Mouse (Mus musculus) heart, embryonic 11.5 days (tissue): ENCODE measurements around the gene Patj. TPM values are rescaled to one million over a fixed set of nuclear protein-coding genes. Genes with fewer than 3 reads are reported as not detected.
A peak's percentile ranks its signal among the peaks of the same experiment; 100 is the strongest.
"Not testable (repeated sequence)": the region's sequence is repeated elsewhere in the genome, so short reads cannot be mapped to it uniquely, and the experiment has no call there.

ENCODE experiments used
- ATAC-seq: fragments of 200-750 bp; cut with Nextera tagmentation; replicated peaks from 2 replicates; pipeline ENCODE4 v1.8.0; 2017; ENCODE audit warnings: moderate library complexity; ENCODE audit not compliant: insufficient number of reproducible peaks, low FRiP score, low TSS enrichment
- H3K27ac ChIP-seq: fragments of 300-500 bp; sonication (generic); 2 replicates; pipeline ENCODE4 v1.5.1; 2014; ENCODE audit warnings: mild to moderate bottlenecking, low read depth, low read length
- H3K27me3 ChIP-seq: fragments of 300-500 bp; sonication (generic); 2 replicates; pipeline ENCODE4 v1.6.1; 2014; ENCODE audit warnings: mild to moderate bottlenecking, low read length, mixed read lengths; ENCODE audit not compliant: control insufficient read depth, insufficient read depth
- H3K36me3 ChIP-seq: fragments of 300-500 bp; sonication (generic); 2 replicates; pipeline ENCODE4 v1.6.1; 2014; ENCODE audit warnings: mild to moderate bottlenecking, low read length, moderate library complexity, mixed read lengths; ENCODE audit not compliant: control insufficient read depth, insufficient read depth
- H3K4me1 ChIP-seq: fragments of 300-500 bp; sonication (generic); 2 replicates; pipeline ENCODE4 v1.6.1; 2014; ENCODE audit warnings: low read length; ENCODE audit not compliant: control insufficient read depth, insufficient read depth
- H3K4me2 ChIP-seq: fragments of 300-500 bp; sonication (generic); 2 replicates; pipeline ENCODE4 v1.6.1; 2014; ENCODE audit warnings: mild to moderate bottlenecking, moderate library complexity
- H3K4me3 ChIP-seq: fragments of 300-500 bp; sonication (generic); 2 replicates; pipeline ENCODE4 v1.5.1; 2014; ENCODE audit warnings: low read depth, low read length
- H3K9ac ChIP-seq: fragments of 300-500 bp; sonication (generic); 2 replicates; pipeline ENCODE4 v1.6.1; 2014; ENCODE audit warnings: mild to moderate bottlenecking, low read depth, low read length, moderate library complexity
- H3K9me3 ChIP-seq: fragments of 300-500 bp; sonication (generic); replicated peaks from 2 replicates; pipeline ENCODE4 v1.6.1; 2016; ENCODE audit warnings: low read length; ENCODE audit not compliant: control insufficient read depth
- WGBS: fragments of 180-500 bp; shearing (Covaris S2); extraction: QIAGEN DNeasy Blood & Tissue Kit; methylation state at CpG from one replicate; pipeline ENCODE4 v1.1.7; 2014; ENCODE audit not compliant: insufficient replicate concordance; 5-methylcytosine and 5-hydroxymethylcytosine counted together
- polyA plus RNA-seq: library from polyadenylated mRNA; unstranded; fragments of >200 nt; fragmentation: Nextera tagmentation; extraction: Ambion mirVana; gene quantifications from 2 replicates; pipeline ENCODE4 v1.2.1, GENCODE M21; 2014

Gene Patj
- polyA plus RNA-seq, 1 experiment from 2014 or later, result 9.1 TPM

- WGBS, result 21% methylated on average over 6 of the region's 6 CpGs
- ATAC-seq, result 0 out of 2 replicates have a peak, but pooled peaks have one; percentile 42
- Histone ChIP-seq H3K4me3 (no peak overlapping the region), H3K27ac (peak overlapping the region; percentile 74), H3K4me1 (peaks cover 6% of the 10 kb centered on the region; the same call in 1 of the 2 replicates), H3K4me2 (no peak overlapping the region), H3K36me3 (no peaks in the 10 kb centered on the region), H3K27me3 (no peaks in the 10 kb centered on the region), H3K9me3 (no peaks in the 10 kb centered on the region), H3K9ac (no peak overlapping the region)
Measured at GRCm38 (mm10) chr4:98400926-98401583, 5.5 kb downstream of the Patj start.

- 61% methylated on average over 2 of the region's 2 CpGs for WGBS
- Histone ChIP-seq H3K36me3 (no peaks in the 10 kb centered on the region), H3K4me1 (peaks cover 6% of the 10 kb centered on the region; the same call in 1 of the 2 replicates), H3K9ac (no peak overlapping the region), H3K9me3 (no peaks in the 10 kb centered on the region), H3K27ac (no peak overlapping the region), H3K4me3 (no peak overlapping the region), H3K27me3 (no peaks in the 10 kb centered on the region), H3K4me2 (no peak overlapping the region)
- no peak for ATAC-seq
Measured at GRCm38 (mm10) chr4:98401584-98401962, 6.0 kb downstream of the Patj start.

- H3K4me3 ChIP-seq, result no peak overlapping the region
- H3K9ac ChIP-seq, result no peak overlapping the region
- no peak overlapping the region for H3K4me2 ChIP-seq
- H3K4me1 ChIP-seq, result peaks cover 6% of the 10 kb centered on the region; the same call in 1 of the 2 replicates
- H3K27me3 ChIP-seq, result no peaks in the 10 kb centered on the region
- H3K27ac ChIP-seq, result no peak overlapping the region
- no peaks in the 10 kb centered on the region for H3K9me3 ChIP-seq
- 64% methylated on average over 4 of the region's 4 CpGs for whole genome bisulfite sequencing
- H3K36me3 ChIP-seq, result no peaks in the 10 kb centered on the region
- ATAC-seq, result no peak
Measured at GRCm38 (mm10) chr4:98403492-98403891, 7.9 kb downstream of the Patj start.

GRCm38 (mm10) chr4:98404412-98404811, 8.8 kb downstream of the Patj start:
- H3K4me3 ChIP-seq, result no peak overlapping the region
- WGBS, result 82% methylated on average over 6 of the region's 6 CpGs
- H3K36me3 ChIP-seq, result no peaks in the 10 kb centered on the region
- peaks cover 6% of the 10 kb centered on the region; the same call in 1 of the 2 replicates for H3K4me1 ChIP-seq
- H3K9ac ChIP-seq, result no peak overlapping the region
- no peaks in the 10 kb centered on the region for H3K9me3 ChIP-seq
- no peaks in the 10 kb centered on the region for H3K27me3 ChIP-seq
- no peak for ATAC-seq
- H3K27ac ChIP-seq, result no peak overlapping the region
- H3K4me2 ChIP-seq, result no peak overlapping the region

GRCm38 (mm10) chr4:98408455-98408854, 12.9 kb downstream of the Patj start:
- H3K36me3 ChIP-seq, result no peaks in the 10 kb centered on the region; the same call in 1 of the 2 replicates
- WGBS, result 81% methylated on average over 4 of the region's 4 CpGs
- H3K4me3 ChIP-seq, result no peak overlapping the region
- H3K4me2 ChIP-seq, result no peak overlapping the region
- H3K27ac ChIP-seq, result no peak overlapping the region
- H3K4me1 ChIP-seq, result no peaks in the 10 kb centered on the region
- H3K9ac ChIP-seq, result no peak overlapping the region
- no peak for ATAC-seq
- no peaks in the 10 kb centered on the region for H3K9me3 ChIP-seq
- H3K27me3 ChIP-seq, result no peaks in the 10 kb centered on the region

- H3K36me3 ChIP-seq, H3K4me3 ChIP-seq, H3K9ac ChIP-seq, H3K9me3 ChIP-seq, H3K4me2 ChIP-seq, ATAC-seq, H3K4me1 ChIP-seq, H3K27ac ChIP-seq, H3K27me3 ChIP-seq: not testable (repeated sequence)
- 90% methylated on average over 8 of the region's 8 CpGs for WGBS
Measured at GRCm38 (mm10) chr4:98415150-98415549, 19.6 kb downstream of the Patj start.

GRCm38 (mm10) chr4:98428371-98428770, 32.8 kb downstream of the Patj start:
- Histone ChIP-seq H3K4me1 (peaks cover 5% of the 10 kb centered on the region; the same call in 1 of the 2 replicates), H3K4me2 (no peak overlapping the region), H3K9ac (no peak overlapping the region), H3K27ac (0 out of 2 replicates have a peak overlapping the region, but pooled peaks have one; percentile 32), H3K36me3 (no peaks in the 10 kb centered on the region), H3K27me3 (no peaks in the 10 kb centered on the region), H3K4me3 (no peak overlapping the region), H3K9me3 (no peaks in the 10 kb centered on the region)
- no peak for ATAC-seq
- 52% methylated on average over 8 of the region's 8 CpGs for WGBS

- H3K27ac ChIP-seq, result no peak overlapping the region
- H3K4me1 ChIP-seq, result no peaks in the 10 kb centered on the region
- H3K36me3 ChIP-seq, result no peaks in the 10 kb centered on the region
- ATAC-seq, result no peak
- H3K27me3 ChIP-seq, result no peaks in the 10 kb centered on the region
- 77% methylated on average over 10 of the region's 10 CpGs for WGBS
- H3K4me2 ChIP-seq, result no peak overlapping the region
- H3K9me3 ChIP-seq, result no peaks in the 10 kb centered on the region
- no peak overlapping the region for H3K9ac ChIP-seq
- no peak overlapping the region for H3K4me3 ChIP-seq
Measured at GRCm38 (mm10) chr4:98435641-98436457, 40.3 kb downstream of the Patj start.
